Mouse (Mus musculus) 3T3-L1 (cell line): ENCODE data around the gene Prkd1.
A peak's percentile ranks its signal among the peaks of the same experiment; 100 is the strongest.

Experiments used
- DNase-seq: peaks from one replicate; pipeline ENCODE4 v3.0.0-alpha.2; 2015; ENCODE audit warnings: low read depth, low spot score

Prkd1 gene

DNA sequence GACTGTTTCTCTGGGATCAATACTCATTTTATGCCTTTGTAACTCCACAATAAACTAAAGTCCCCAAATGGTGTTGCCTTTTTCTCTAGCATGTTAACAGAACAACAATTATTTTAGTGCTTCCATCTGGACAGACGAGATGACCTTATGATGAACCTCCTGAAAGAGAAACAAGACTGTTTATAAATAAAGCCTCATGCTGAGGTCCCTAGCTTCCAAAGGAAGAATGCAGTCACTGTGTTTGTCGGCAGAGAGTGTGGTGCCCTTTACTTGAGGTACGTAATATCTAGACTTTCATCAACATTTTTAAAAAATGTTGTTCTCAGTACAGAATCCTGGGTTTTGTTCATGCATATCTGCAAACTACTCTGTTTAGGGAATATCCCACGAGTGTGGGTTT lies 90.7 kb downstream of the Prkd1 start:
- peak; percentile 20 for DNase-seq

DNA sequence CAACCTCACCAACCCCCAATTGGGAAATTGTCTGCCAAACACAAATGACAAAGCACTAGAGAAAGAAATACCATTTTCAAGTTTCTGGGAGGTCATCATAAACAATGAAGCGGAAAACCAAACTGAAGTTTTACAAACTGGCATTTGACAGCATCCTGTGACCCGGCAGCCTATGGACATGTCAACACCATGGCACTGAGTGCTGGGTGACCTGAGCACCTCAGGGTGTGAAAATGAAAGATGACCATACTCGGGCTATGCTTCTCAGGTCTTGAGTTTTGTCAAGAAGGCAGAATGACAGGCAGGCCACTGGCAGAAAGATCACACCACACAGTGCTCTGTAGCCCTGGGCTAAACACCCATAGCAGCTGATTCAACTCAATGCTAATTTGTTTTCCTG lies 94.7 kb downstream of the Prkd1 start:
- no peak for DNase-seq

DNA sequence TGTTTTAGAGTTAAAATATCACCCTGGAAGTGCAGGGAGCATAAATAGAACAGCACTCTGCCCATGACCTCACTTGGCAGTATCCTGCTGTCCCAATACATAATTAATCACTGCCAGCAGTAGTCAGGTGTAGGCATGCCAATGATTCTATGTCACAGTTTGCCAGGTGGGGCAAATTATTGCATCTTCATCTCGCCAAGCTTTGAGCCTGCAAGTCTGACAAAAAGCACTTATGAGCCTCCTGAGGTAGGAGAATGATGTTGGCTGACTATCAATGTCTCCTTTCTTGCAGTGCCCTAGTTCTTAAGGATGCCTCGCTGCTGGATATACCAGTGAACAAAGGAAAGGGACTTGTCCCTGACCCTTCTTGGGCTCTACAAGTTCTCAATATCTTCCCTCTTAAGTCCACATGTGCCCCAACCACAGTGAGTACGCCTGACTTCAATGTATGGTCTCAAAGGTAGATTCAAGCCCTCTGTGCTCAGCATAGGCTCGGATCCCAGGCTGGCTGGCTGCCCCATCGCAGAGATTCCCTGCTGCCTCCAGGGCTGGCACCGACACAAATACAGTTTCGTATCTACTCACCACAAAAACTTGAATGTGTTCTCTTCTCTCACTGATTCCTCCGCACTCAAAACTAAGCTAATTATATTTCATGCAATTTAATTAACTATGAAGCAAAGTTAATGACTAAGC lies 98.9 kb downstream of the Prkd1 start:
- no peak for DNase-seq

DNA sequence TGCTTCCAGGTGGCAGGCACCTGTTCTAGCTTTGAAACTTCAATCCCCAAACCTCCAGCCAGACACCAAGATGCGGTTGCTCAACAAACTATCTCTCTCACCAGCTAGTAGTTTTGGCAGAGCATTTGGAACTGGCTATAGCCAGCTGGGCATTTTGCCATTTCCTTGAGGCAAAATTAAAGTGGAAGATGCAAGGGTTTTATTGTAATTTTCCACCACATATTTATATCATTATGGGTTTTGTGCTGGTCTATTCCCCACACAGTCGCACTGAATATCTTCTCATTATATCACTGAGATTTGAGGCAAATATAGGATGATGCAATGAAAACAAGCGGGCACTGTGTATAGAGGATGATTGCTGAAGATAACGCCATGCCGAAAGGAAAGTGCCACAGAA lies 102.5 kb downstream of the Prkd1 start:
- DNase-seq, result peak; percentile 72

DNA sequence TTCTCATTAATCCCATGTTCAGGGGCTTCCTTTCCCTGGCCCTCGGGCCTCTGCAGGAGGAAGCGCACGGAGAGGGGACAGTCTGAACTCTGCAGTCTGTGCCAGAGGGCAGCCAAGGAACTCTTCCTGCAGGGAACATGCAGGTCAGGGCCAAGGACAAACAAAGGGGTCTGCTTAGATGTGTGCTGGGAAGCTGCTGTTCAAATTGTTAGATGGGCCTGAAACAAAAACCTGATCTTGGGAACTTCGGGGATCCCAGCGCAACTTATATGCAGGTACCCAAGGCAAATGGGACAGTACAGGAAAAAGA lies 103.3 kb downstream of the Prkd1 start:
- DNase-seq, result no peak

DNA sequence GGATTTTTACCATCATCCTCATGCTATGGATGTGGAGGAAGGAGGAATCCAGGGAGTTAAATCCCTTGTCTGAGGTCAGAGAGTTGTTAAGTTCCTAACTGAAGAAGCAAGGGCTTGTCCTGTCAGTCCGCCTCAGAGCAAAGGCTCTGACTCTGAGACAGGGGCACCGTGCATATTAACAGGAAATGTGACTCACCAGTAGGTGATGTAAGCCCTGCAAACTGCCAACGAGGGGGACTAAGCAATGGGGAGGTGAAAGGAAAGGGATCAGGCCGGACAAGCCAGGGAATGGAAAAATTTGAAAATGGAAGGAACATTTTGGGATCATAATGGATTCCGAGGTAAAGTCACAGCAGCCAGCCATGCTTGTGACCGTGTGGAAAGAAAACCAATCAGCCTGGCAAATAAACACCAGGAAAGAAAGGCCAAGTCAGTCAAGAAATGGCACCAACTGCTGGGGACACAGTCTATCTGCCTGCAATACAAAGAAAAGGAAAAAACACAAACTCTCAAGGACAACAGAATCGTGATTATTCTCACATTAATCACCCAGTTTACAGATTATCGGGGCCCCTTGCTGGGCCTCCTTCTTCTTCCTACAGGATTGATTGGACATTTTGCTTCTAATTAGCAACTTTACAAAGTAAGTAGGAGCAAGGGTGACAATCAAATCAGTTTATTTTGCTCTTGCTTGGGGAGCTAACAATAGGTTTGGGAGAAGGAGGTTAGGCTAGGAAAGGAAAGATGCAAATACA lies 103.9 kb downstream of the Prkd1 start:
- DNase-seq, result peak; percentile 81

DNA sequence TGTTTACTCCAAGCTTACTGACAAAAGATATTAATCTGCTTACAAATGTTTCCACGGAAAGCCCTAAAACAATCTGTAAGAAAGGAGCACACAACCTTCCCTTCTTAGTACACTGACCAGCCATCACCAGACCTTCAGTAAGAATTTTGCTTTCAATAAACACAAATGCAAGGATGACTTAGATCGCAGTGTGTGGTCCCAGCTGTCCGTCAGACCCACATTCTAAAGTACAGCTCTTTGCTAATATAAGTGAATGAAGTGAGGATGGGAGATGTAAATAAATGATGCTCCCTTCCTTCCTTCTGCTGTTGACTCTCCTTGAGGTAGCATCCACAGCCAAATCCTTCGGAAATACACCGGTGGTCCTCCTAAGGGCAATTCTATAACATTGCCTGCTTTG lies 108.1 kb downstream of the Prkd1 start:
- DNase-seq, result no peak

DNA sequence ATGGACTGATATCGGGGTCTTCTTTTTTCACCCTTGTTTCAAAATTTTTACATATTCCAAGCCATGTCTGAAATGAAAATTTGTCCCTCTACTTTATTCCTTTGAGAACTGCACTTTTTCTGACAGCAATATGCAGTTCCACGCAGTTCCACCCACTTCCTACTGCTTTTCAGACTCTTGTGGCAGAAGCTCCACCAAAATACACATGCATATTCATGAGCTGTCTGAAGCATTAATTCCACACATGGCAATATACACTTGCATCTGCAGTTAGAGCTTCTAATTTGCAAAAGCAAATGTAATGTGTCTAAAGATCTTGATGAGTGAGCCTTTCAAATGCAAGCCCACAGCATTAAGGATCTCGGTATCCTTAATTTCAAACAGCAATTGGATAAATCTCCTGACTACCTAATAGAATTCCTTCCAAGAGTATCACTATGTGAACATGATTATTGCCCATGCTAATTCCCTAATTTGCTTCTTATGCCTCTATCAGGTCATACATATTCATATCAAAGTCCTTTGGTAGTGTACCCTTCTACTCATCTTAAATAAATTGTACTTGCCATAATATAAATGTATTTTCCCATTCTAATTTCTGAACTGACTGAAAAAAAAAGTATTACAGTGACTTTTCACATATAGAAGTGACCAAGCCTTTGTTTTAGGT lies 110.5 kb downstream of the Prkd1 start:
- no peak for DNase-seq

DNA sequence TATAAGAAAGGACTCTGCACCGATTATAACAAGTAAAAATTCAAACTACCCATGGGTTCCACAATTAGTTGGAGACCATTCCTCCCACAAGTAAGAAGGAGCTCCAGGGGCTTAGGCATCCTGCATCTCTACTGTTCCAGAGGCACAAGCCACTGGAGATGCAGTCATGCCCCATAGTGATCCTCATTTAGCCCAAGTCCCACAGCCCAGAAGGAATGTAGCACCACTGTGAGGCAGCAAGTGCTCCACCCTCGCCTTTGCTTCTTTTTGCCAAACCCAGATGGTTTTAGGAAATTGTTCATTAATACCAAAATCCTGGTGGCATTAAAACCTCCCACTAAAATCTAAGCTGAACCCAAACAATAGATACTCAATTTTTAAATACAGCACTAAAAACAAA lies 111.1 kb downstream of the Prkd1 start:
- no peak for DNase-seq

DNA sequence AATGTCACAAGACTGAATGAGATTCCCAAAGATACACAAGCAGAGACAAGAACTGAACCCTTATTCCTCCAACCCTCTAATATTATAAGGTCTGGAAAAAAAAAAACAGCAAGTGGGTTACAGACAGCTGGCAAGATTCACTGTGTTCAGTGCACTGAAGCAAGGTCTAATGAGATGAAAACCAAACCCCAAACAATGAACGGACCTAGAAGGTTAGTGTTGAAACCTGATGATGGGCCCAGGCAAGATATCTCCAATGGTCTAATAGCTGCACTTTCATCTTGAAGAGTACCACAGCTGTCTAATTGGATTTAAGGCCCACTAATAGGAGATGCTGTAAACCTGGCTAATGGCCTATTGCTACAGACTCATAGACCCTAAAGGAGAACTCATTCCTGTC lies 111.9 kb downstream of the Prkd1 start:
- DNase-seq, result no peak

DNA sequence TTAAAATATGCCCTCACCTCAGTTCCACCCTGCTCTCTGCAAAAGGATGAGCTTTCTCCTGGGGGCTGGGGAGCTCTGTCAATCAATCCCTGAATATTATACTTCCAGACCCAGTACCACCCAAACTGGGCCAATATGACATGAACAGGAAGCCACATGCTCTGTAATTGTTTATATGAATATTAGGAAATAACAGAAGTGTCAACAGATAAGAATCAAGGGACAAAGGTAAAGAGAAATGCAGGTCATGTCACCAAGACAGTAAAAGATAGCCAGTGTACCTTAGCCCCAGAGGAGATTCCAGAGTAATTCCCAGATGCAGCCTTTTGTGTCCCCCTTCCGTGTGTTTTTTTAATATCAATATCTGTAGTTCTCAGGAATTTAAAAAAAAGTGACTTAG lies 120.3 kb downstream of the Prkd1 start:
- no peak for DNase-seq

DNA sequence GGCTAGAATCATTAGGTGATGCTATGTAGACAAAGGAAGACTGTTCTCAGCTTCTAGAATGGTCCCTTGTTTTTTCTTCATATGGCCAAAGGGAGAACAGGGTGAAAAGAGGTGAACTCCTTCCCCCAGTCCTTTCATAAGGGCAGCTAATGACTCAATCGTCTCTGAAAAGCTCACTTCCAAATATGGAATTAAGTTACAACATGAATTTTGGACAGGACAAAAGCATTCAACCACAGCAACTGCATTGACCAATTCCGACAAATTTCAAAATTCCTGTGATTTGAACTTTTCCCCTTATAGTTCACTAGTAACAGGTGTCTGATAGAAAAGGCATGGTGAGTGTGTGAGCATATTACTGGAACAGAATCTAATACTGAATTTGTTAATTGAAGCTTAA lies 124.8 kb downstream of the Prkd1 start:
- DNase-seq, result no peak

DNA sequence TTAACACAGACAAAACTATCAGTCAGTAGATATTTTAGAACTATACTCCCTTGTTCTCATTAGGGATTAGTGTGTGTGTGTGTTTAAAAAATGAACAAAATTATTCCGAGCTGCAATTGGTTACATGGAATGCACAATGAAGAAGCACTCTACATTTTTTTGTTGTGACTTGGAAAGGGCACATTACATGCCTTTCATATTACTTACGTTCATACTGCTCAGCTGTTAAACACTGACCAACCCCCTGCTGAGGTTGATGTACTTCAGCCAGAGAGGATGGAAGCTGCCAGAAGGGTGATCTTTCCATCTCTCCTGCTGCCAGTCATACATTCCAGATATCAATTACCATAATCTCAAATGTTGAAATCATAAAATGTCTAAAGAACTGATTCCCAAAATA lies 134.4 kb downstream of the Prkd1 start:
- DNase-seq, result peak; percentile 27

DNA sequence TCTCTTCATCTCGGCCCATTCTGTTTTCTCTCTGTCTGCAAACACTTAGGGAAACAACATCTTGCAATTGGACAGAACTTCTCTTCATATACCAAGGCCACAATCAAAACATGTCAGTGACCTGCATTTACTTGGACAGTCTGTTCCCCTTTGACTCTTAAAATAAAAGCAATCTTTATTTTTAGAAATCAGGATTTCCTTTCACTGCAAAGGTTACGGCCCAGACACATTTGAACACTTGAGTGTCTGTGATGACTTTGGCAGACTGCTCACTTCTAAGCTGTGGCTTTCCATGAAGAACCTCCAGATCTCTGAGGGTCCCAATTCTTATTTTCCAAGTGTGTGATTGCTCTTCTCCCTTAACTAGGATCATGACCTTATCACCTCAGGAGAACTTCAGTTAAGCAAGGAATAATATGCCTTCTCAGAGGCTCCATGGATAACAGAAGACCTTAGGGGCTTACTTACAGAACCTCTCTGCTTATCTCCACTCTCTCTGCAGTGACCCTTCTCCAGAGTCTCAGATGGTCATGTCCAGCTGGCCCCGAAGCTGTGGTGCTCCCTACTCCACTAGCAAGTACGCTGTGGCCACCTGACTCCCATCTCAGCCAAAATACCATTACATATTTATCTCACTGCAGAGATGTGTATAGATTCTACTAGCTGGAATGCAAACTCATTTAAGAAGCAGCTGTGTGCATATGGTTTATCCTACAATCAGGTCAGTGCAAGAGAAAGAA lies 137.2 kb downstream of the Prkd1 start:
- no peak for DNase-seq

DNA sequence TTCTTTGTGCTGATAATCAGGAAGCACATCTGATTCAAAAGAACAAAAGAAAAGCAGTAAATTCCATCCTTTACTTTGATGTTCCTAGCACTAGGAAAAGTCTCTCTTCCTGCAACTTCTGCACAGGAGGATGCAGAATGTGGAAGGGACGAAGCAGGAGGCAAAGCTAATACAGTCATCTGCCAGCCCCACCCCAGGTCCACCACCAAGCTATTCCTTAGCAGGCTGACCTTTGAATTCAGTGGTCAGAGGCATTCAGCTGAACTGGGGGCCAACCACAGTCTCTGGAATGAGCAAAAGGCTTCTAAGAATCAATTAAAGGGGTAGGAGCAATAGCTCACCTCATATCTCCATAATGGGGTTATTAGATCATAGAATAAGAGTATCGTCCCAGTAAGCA lies 140.1 kb downstream of the Prkd1 start:
- DNase-seq, result no peak

DNA sequence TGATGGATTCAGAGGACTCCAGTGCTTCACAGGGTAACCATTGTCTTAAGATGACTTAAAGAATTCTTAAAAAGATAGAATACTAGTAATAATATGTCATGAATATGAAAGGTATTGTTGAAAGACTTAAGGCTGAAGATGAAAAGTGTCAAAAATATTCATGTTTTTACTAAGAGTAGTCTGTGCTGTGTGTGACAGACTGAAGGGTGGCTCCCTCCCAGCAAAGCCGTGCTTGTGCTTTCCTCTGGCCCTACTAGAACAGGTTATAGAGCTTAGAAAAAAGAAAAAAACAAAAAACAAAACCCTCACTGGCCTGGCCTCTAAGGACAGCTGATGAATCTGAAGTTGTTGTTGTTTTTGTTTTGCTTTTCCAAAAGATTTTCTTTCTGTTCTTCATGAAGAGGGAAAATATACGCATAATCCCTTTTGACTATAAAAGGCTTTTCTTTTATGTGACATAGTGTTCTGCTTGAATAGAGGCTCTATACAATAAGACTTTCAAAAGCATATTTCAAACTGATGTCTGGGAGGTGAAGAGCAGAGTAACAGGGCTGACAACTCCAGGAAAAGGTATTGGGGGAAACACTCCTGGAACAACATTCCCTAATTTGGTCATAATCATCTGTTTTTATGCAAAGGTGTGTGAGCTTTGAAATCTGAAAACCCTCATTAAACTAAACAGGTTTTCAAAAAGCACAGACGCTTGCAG lies 148.9 kb downstream of the Prkd1 start:
- no peak for DNase-seq

DNA sequence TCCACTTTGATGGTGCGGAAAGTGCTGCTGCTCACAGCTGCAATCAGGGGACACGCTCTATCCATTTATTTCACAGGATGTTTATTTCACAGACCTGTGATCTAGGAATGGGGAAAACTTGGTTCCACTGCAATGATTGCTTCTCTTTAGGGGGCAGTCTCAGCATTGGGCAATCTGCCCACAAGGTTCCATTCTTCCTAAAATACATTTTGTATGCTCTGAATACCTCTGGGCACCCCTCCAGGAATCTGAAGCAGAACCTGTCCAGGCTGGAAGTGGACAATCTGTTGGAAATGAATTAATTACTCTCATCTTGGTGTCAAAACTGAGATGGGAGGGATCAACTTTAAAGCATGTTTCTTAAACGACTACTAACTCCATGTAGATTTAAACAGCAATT lies 152.9 kb downstream of the Prkd1 start:
- DNase-seq, result no peak

DNA sequence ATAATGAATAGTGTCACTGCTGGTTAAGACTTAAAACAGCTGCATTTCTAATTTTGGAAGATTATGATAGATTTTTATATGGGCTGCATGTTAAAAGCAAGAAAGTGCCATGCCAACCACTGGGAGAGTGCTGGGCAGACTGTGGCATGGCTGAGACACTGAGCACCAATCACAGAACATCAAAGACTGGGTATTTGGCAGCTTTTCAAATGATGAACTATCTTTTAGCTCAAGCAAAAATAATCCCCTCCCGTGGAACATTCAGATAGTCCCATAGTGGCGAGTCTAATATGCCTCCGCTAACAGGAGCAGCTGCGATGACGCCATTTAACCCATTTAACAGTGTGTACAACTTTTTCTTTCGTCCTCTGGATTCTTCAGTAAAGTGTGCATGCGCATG lies 169.1 kb downstream of the Prkd1 start:
- no peak for DNase-seq

DNA sequence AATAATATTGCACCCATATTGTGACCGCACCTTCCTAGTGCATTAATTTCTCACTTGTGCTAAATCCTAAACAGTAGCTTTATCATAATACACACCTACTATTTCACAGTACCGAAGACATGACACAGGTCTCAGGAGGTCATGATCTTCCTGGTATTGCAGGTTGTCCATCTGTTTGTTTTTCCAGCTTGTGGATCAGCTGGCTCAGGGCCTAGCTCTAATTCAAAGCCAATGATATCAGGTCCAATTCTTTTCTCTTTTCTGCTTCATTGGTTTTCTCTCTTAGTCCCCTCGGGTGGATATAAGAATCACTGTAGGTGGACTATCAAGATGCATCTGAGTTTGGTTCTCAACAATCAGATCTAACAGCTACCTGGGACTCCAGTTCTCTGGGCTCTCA lies 191.7 kb downstream of the Prkd1 start:
- no peak for DNase-seq

DNA sequence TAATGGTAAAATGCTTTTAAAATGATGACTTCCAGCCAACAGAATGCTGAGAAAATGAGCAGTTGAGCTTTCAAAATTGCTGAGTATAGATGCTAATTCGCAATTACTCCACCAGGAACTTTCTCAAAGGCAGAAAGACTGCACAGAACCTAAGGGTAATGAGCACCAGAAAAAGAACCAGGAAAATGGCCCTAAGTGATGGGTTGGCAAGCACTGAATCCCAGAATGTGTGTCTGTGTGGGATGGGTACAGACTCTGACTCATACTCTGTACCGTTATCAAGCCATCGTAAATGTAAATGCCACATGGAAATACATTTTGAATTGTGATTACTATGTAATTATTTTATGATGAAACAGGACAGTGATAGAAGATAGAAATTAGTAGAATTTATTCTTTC lies 197.1 kb downstream of the Prkd1 start:
- DNase-seq, result no peak

DNA sequence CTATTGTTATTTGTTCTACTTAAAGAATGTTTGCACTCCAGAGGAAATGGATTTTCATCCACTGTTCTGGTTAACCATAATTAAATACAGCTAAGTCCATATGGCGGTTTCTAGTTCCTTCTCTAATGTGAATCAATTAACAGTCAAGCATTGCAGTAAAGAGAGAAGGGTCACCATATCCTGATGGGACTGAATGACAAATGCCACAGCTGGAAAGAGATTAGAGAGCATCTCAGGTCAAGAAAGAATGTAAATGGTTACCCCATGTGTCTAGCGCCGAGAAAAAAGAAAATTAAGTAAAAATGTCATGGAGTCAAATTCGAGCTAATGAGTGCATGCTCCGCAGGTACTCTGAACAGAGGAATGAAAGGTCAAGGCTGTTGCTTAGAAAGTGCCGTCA lies 212.2 kb downstream of the Prkd1 start:
- no peak for DNase-seq
